Mouse (Mus musculus): ENCODE measurements around the gene Lrrc36. TPM values are rescaled to one million over a fixed set of nuclear protein-coding genes. Genes with fewer than 3 reads are reported as not detected.
A peak's percentile ranks its signal among the peaks of the same experiment; 100 is the strongest.

Lrrc36 gene
- polyA plus RNA-seq, 1 experiment from 2014 or later: 1.7 TPM

DNA sequence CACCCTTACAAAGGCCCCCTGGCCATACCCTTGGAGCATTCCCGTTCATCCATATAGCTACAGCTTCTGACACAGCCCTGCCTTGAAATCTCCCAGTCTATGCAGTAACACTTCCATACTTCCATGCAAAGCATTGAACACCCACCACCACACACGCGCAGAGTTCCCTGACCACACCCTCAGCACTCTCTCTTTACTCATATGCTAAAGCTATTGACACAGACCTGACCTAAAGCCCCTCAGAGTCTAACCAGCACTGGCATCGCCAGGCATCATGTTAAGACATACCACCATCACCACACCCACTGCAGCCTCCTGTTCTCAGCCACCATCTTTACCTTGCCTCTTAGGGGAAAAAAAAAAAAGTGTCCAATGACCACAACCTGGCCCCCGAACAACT, 56.9 kb downstream of the Lrrc36 start:
- Histone ChIP-seq H3K4me3 (peak overlapping the region; percentile 46), H3K36me3 (peaks cover 21% of the 10 kb centered on the region), H3K27ac (peak overlapping the region; percentile 90), H3K9ac (peak overlapping the region; percentile 75), H3K27me3 (peaks cover 8% of the 10 kb centered on the region; the same call in 1 of the 2 replicates), H3K4me2 (peak overlapping the region; percentile 64), H3K9me3 (no peaks in the 10 kb centered on the region), H3K4me1 (replicated peaks) (peaks cover 87% of the 10 kb centered on the region)
- 57% methylated on average over 5 of the region's 5 CpGs for WGBS
- ATAC-seq (ENCODE audit: low FRiP score): no peak

DNA sequence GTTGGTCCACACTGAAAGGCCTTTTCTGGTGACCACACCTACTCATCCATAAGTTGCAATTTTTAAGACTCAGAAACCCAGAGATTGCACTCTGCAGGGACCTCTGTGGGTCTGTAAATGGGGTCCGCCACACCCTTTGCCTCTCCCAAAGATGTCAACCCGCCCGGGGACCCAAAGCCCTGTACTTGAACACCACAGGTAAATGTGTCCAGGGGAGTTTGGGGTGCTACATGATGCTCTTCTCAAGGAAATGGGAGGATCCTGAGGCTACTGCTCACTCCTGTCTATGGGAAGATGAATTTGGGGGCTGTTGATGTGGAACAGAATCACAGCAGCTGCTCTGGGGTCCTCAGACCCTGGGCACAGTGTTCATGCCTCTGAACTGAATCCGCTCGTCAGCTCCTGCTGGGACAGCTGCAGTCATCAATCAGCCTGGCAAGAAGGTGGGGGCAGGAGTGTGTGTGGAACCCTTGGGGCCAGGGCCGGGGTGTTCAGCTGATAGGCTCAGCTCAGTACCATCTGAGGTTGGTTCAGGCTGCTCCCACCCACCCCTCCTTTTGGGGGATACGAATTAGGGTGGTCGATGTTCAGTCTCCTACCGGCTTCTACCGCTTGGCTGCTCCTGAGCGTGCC, 57.4 kb downstream of the Lrrc36 start:
- Histone ChIP-seq H3K36me3 (peaks cover 25% of the 10 kb centered on the region), H3K9me3 (no peaks in the 10 kb centered on the region), H3K4me3 (peak overlapping the region; percentile 46), H3K4me2 (peak overlapping the region; percentile 64), H3K9ac (peak overlapping the region; percentile 75), H3K4me1 (replicated peaks) (peaks cover 90% of the 10 kb centered on the region), H3K27ac (peak overlapping the region; percentile 90), H3K27me3 (peaks cover 8% of the 10 kb centered on the region; the same call in 1 of the 2 replicates)
- 13% methylated on average over 11 of the region's 11 CpGs for WGBS
- peak; percentile 77; the same call in 1 of the 2 replicates for ATAC-seq (ENCODE audit: low FRiP score)

DNA sequence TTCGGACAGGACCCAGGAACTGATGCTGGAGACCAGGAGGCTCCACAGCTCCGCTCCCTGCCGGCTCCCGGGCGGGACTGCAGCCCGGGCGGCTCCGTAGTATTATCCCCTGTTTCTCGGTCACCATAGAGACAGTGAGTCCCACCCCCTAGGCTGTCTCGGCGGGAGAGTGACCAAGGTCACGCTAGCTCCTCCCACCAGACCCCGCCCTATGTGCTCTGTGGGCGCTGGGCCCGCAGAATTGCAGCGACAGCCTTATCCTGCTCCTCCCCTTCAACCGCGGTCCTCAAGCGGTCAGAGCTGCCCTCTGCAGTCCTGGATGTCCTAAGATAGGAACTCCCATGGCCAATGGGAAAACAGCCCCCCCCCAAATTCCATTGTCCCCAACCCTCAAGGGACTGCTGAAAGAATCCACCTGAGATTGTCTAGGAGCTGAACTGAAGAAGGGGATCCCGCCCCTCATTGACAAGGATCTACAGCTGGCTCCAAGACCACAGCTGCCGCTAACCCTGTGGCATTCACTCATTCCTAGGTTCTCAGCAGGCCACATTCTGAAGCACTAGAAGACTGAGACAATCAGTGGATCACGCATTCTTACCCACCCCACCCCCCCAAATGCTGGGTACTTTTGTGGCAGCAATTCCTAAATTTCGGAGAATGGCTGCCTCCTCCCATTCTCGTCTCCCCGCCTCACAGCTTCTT, 58.1 kb downstream of the Lrrc36 start, which contains the start of gene Tppp3:
TSS of gene Tppp3 (minus strand) at position 213 of the 702 bp plus-strand sequence.
- H3K4me2 ChIP-seq: peak within 1 kb of the TSS; percentile 64
- H3K36me3 ChIP-seq: peaks cover 25% of the 10 kb centered on the region
- H3K27me3 ChIP-seq: peaks cover 8% of the 10 kb centered on the region; the same call in 1 of the 2 replicates
- H3K9ac ChIP-seq: peak within 1 kb of the TSS; percentile 75
- no peaks in the 10 kb centered on the region for H3K9me3 ChIP-seq
- peak within 1 kb of the TSS; percentile 46 for H3K4me3 ChIP-seq
- WGBS: 4% methylated on average over 25 of the region's 25 CpGs
- peaks cover 86% of the 10 kb centered on the region for H3K4me1 ChIP-seq (replicated peaks)
- peak within 1 kb of the TSS; percentile 90 for H3K27ac ChIP-seq
- ATAC-seq (ENCODE audit: low FRiP score): peak; percentile 86

DNA sequence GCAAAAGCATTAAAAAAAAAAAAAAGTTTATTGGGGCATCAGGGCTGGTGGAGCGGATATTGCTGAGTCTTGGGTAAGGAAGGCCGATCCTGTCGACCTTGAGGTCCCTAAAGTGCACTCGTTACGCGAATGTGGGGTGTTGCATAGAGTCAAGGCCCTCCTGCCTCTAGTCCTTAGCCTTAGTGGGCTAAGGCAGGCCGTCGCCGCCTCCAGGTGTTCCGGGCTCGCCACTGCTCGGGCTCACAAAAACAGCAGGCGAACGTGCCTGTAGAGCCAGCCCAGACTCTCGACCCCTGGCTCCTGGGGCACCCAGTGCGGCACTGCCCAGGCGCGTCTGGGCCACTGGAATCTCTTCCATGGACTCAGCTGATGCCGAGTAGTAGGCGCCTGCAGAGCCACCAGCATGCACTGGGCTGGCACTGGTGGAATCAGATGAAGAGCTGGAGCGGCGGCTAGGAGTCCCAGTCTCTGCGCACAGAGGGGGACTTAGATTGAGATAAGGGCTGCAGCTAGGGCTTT, 59.1 kb downstream of the Lrrc36 start:
- Histone ChIP-seq H3K9ac (no peak overlapping the region), H3K9me3 (no peaks in the 10 kb centered on the region), H3K27me3 (peaks cover 8% of the 10 kb centered on the region; the same call in 1 of the 2 replicates), H3K36me3 (peaks cover 15% of the 10 kb centered on the region), H3K4me1 (replicated peaks) (peaks cover 86% of the 10 kb centered on the region), H3K27ac (no peak overlapping the region; the same call in 1 of the 2 replicates), H3K4me3 (no peak overlapping the region), H3K4me2 (no peak overlapping the region)
- WGBS: 21% methylated on average over 23 of the region's 23 CpGs
- no peak for ATAC-seq (ENCODE audit: low FRiP score)

DNA sequence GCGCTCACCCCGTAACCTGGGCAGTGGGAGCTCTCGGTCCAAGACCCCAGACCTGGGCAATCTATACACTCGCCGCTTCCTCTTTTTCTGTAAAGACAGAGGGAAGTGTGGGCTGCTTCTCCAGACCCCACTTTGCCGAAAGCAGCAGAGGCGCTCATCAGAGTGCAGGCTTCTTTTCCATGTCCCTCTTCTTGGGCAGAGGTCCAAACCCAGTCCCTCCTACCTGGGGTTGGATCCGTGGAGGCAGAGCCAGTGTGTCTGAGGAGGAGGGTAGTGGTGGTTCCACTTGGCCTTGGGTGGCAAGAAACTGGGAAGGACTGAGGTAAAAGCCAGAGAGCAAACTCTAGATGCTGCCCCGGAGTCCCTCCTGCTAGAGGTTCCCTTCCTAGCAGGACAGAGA, 59.6 kb downstream of the Lrrc36 start:
- no peak for ATAC-seq (ENCODE audit: low FRiP score)
- Histone ChIP-seq H3K4me3 (no peak overlapping the region), H3K4me1 (replicated peaks) (peaks cover 82% of the 10 kb centered on the region), H3K9ac (no peak overlapping the region), H3K27me3 (peaks cover 8% of the 10 kb centered on the region; the same call in 1 of the 2 replicates), H3K36me3 (peaks cover 11% of the 10 kb centered on the region; the same call in 1 of the 2 replicates), H3K9me3 (no peaks in the 10 kb centered on the region), H3K27ac (no peak overlapping the region), H3K4me2 (no peak overlapping the region)
- WGBS: 55% methylated on average over 9 of the region's 9 CpGs

DNA sequence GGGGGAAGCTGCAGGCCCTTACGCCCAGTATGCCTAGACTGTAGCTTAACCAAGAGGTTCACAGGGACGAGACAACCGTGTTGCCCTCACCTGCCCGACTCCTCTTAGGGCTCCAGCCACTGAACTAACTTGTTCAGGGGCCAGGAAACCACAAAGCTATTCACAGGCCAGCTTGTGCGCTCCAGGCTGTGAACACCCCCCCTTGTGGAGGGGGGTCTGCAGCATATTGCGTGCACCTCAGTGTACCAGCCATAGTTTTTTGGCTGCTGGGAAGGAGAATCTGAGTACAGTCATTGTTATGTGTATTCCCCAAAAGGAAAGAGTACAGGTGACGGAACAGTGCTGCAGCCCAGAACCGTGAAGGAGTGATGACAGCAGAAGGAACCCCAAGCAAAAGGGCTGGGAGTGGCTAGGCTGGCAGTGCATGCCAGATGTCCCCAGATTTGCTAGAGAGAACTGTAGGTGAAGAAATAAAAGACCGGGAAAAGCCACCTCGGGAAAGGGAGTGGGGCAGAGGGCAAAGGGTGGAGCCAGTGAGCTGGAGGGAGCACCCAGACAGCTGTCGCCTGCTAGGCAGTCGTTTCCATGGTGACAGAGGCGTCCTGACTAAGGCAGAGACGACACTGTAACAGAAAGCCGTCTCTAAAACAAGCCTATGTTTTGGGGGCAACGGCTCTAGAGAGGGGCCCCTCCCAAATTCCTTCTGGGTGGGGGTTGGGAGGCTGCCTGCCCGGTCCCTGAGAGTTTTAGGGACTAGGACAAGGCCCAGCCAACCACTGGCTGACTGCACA, 60.6 kb downstream of the Lrrc36 start:
- Histone ChIP-seq H3K27ac (peak overlapping the region; percentile 45; the same call in 1 of the 2 replicates), H3K4me1 (replicated peaks) (peaks cover 72% of the 10 kb centered on the region), H3K36me3 (peaks cover 15% of the 10 kb centered on the region; the same call in 1 of the 2 replicates), H3K9ac (peak overlapping the region; percentile 30; the same call in 1 of the 2 replicates), H3K9me3 (no peaks in the 10 kb centered on the region), H3K4me2 (peak overlapping the region; percentile 6; the same call in 1 of the 2 replicates), H3K4me3 (no peak overlapping the region), H3K27me3 (peaks cover 8% of the 10 kb centered on the region; the same call in 1 of the 2 replicates)
- WGBS: 22% methylated on average over 17 of the region's 17 CpGs
- ATAC-seq (ENCODE audit: low FRiP score): no peak

DNA sequence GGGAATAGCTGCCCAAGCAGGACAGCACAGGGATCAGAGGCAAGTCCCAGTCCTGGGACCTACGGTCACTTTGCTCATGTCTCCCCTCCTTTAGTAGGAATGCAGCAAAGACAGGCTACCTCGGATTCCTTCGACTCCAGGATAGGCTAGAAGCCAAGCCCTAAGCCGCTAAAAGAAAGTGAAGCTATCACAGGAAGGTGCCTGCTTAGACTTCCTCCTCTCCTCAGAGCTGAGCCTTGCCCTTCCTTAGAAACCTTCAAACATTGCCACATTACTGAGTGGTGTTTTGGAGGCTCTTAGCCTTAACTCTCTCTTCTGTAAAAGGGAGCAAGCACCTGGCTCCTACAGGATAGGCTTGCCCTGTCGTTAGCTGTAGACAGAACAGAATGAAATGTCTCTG, 61.3 kb downstream of the Lrrc36 start:
- Histone ChIP-seq H3K9ac (peak overlapping the region; percentile 30), H3K36me3 (peaks cover 15% of the 10 kb centered on the region; the same call in 1 of the 2 replicates), H3K4me2 (0 out of 2 replicates have a peak overlapping the region, but pooled peaks have one; percentile 6), H3K27me3 (peaks cover 8% of the 10 kb centered on the region; the same call in 1 of the 2 replicates), H3K4me3 (no peak overlapping the region), H3K4me1 (replicated peaks) (peaks cover 65% of the 10 kb centered on the region), H3K27ac (peak overlapping the region; percentile 45), H3K9me3 (no peaks in the 10 kb centered on the region)
- ATAC-seq (ENCODE audit: low FRiP score): no peak
- 42% methylated on average over 5 of the region's 5 CpGs for WGBS

DNA sequence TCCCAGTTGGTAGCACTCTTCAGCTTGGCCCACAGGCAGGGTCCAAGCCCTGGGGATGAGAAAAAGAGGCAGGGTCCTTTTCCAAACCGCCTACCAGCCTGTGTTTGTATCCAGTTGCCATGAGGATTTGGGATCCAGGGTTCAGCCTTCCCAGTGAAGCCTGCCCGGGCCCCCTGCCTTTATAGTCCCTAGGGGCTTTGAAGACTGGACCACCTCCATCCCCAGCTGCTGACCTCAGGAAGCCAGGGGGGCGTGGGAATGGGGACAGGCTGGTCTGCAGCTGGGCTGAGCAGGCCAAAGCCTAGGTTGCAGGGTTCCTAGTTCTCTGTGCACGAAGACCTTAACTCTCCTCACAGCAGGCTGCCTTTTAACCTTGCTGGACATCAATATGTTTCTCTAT, 61.9 kb downstream of the Lrrc36 start:
- 36% methylated on average over 4 of the region's 4 CpGs for WGBS
- H3K36me3 ChIP-seq: peaks cover 15% of the 10 kb centered on the region; the same call in 1 of the 2 replicates
- H3K27me3 ChIP-seq: peaks cover 8% of the 10 kb centered on the region; the same call in 1 of the 2 replicates
- H3K27ac ChIP-seq: peak overlapping the region; percentile 25; the same call in 1 of the 2 replicates
- ATAC-seq (ENCODE audit: low FRiP score): no peak
- H3K9ac ChIP-seq: peak overlapping the region; percentile 30; the same call in 1 of the 2 replicates
- H3K4me3 ChIP-seq: no peak overlapping the region
- no peaks in the 10 kb centered on the region for H3K9me3 ChIP-seq
- H3K4me2 ChIP-seq: no peak overlapping the region
- peaks cover 59% of the 10 kb centered on the region for H3K4me1 ChIP-seq (replicated peaks)

DNA sequence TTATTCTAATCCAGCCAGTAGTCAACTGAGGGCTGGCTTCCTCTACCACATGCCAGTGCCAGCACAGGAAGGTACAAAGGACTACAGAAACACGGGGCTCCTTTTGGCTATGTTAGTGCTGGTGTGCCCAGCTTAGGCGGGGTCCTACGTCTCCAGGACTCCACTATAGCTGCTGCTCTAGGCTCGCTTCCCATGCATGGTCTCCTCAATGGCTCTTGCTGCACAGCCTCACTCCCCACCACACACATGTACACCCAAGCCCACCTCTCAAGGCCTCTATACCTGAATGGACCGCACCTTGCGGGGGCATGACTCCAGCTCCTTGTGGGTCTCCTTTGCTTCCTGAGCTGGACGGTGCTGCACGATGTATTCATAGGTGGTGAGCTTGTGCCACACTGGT, 62.4 kb downstream of the Lrrc36 start:
- peaks cover 15% of the 10 kb centered on the region; the same call in 1 of the 2 replicates for H3K36me3 ChIP-seq
- no peak for ATAC-seq (ENCODE audit: low FRiP score)
- H3K9me3 ChIP-seq: no peaks in the 10 kb centered on the region
- no peak overlapping the region for H3K4me3 ChIP-seq
- H3K4me2 ChIP-seq: no peak overlapping the region
- H3K27me3 ChIP-seq: peaks cover 8% of the 10 kb centered on the region; the same call in 1 of the 2 replicates
- WGBS: 95% methylated on average over 8 of the region's 8 CpGs
- H3K4me1 ChIP-seq (replicated peaks): peaks cover 54% of the 10 kb centered on the region
- H3K27ac ChIP-seq: no peak overlapping the region
- no peak overlapping the region for H3K9ac ChIP-seq

DNA sequence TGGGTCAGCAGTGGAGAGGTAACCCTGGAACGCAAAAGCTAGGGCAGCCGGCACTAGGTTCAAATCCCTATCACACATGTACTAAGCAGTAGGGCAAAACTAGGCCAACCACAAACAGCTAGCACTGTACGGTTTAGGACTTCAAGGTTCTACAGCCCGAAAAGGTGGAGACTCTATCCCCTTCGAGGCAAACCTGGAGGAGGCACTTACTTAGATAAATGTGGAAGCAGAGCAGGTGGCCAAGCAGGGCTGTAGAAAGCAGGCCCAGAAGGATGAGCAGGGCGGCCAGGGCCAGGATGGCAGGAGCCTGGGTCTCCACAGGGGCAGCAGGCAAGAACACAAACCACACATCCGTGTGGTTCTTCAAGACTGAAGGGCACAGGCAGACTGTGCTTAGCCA, 62.8 kb downstream of the Lrrc36 start:
- 97% methylated on average over 7 of the region's 7 CpGs for WGBS
- H3K27me3 ChIP-seq: peaks cover 8% of the 10 kb centered on the region; the same call in 1 of the 2 replicates
- peaks cover 55% of the 10 kb centered on the region for H3K4me1 ChIP-seq (replicated peaks)
- H3K4me2 ChIP-seq: no peak overlapping the region
- peaks cover 15% of the 10 kb centered on the region; the same call in 1 of the 2 replicates for H3K36me3 ChIP-seq
- no peak for ATAC-seq (ENCODE audit: low FRiP score)
- H3K4me3 ChIP-seq: no peak overlapping the region
- H3K9me3 ChIP-seq: no peaks in the 10 kb centered on the region
- no peak overlapping the region for H3K9ac ChIP-seq
- H3K27ac ChIP-seq: no peak overlapping the region

DNA sequence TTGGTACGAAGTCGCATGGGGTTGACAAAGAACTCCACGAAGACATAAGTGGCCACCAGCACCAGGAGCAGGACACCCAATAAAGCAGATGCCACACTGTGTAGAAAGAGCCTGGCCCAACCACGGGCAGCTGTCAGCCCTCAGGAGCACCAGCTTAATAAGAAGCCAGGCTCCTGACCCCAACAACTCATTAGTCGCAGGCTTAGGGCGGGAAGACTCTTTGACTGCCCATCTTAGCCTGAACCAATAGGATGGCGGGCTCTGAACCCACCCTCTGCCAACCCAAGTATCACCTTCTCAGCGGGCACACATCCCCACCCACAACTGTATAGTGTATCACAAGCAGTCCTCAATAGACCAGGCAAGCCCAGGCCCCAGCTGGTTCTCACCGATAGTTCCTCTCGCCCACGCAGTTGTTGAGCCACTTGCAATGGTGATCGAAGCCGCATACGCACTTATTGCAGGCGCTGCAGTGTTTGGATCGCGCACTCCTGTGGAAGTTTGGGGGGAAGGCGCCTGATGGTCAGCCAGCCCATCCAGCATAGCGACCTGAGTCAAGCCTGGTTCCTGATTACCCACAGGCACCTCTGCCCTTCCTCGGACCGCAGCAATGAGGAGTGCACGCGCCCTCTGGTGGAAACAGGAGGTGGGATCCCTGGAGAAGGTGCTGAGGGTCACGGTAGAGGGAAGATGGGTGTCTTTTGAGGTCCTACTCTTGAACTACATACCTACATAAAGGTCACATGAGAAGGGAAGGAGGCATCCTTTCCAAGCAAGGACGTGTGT, 63.5 kb downstream of the Lrrc36 start:
- H3K36me3 ChIP-seq: peaks cover 20% of the 10 kb centered on the region; the same call in 1 of the 2 replicates
- no peak overlapping the region for H3K27ac ChIP-seq
- 42% methylated on average over 25 of the region's 25 CpGs for WGBS
- H3K9ac ChIP-seq: no peak overlapping the region
- H3K4me3 ChIP-seq: no peak overlapping the region
- peaks cover 8% of the 10 kb centered on the region; the same call in 1 of the 2 replicates for H3K27me3 ChIP-seq
- peaks cover 51% of the 10 kb centered on the region for H3K4me1 ChIP-seq (replicated peaks)
- H3K4me2 ChIP-seq: no peak overlapping the region
- ATAC-seq (ENCODE audit: low FRiP score): no peak
- H3K9me3 ChIP-seq: no peaks in the 10 kb centered on the region

Data from hindbrain, embryonic 13.5 days (tissue).